Mouse (Mus musculus) embryonic facial prominence, embryonic 10.5 days (tissue): ENCODE measurements around the gene Eps8. TPM values are rescaled to one million over a fixed set of nuclear protein-coding genes. Genes with fewer than 3 reads are reported as not detected.

Source experiments
- DNase-seq: peaks from one replicate; pipeline ENCODE4 v3.0.0-alpha.2; 2017; ENCODE audit warnings: low spot score
- H3K27ac ChIP-seq: fragments of 300-500 bp; sonication (generic); replicated peaks from 2 replicates; pipeline ENCODE4 v1.5.1; 2016; ENCODE audit warnings: mild to moderate bottlenecking
- H3K27me3 ChIP-seq: fragments of 300-500 bp; sonication (generic); replicated peaks from 2 replicates; pipeline ENCODE4 v1.6.1; 2016; ENCODE audit warnings: low read depth, mild to moderate bottlenecking; ENCODE audit not compliant: poor library complexity, severe bottlenecking
- H3K36me3 ChIP-seq: fragments of 300-500 bp; sonication (generic); replicated peaks from 2 replicates; pipeline ENCODE4 v1.6.1; 2016; ENCODE audit warnings: mild to moderate bottlenecking, moderate library complexity
- H3K4me1 ChIP-seq: fragments of 300-500 bp; sonication (generic); 2 replicates; pipeline ENCODE4 v1.6.1; 2016
- H3K4me3 ChIP-seq: fragments of 300-500 bp; sonication (generic); 2 replicates; pipeline ENCODE4 v1.5.1; 2016; ENCODE audit warnings: mild to moderate bottlenecking, moderate library complexity
- H3K9me3 ChIP-seq: fragments of 300-500 bp; sonication (generic); 2 replicates; pipeline ENCODE4 v1.6.1; 2016; ENCODE audit warnings: mild to moderate bottlenecking
- WGBS: fragments of 180-500 bp; shearing (Covaris S2); methylation state at CpG from one replicate; pipeline ENCODE4 v1.1.7; 2016; 5-methylcytosine and 5-hydroxymethylcytosine counted together
- polyA plus RNA-seq: library from polyadenylated mRNA; unstranded; fragments of >200 nt; fragmentation: Nextera tagmentation; extraction: Ambion mirVana; gene quantifications from 2 replicates; pipeline ENCODE4 v1.2.1, GENCODE M21; 2016

Eps8 gene
- polyA plus RNA-seq: 7.4 and 8.2 TPM in 2 replicates

GRCm38 (mm10) chr6:137654776-137655175 lies at the start of gene Eps8:
TSS of gene Eps8 (minus strand) at chr6:137654876.
- no peaks in the 10 kb centered on the region for H3K36me3 ChIP-seq
- H3K4me1 ChIP-seq: no peaks in the 10 kb centered on the region
- peaks cover 2% of the 10 kb centered on the region; the same call in 1 of the 2 replicates for H3K27me3 ChIP-seq
- H3K27ac ChIP-seq: no peak within 1 kb of the TSS
- H3K4me3 ChIP-seq: no peak within 1 kb of the TSS
- DNase-seq: no peak
- peaks cover 4% of the 10 kb centered on the region; the same call in 1 of the 2 replicates for H3K9me3 ChIP-seq
- WGBS: 79% methylated on average over 2 of the region's 2 CpGs

GRCm38 (mm10) chr6:137703431-137703830 lies 48.8 kb upstream of the Eps8 start:
- WGBS: 85% methylated on average over 7 of the region's 7 CpGs
- no peak overlapping the region for H3K27ac ChIP-seq
- no peaks in the 10 kb centered on the region for H3K9me3 ChIP-seq
- H3K4me1 ChIP-seq: no peaks in the 10 kb centered on the region
- H3K4me3 ChIP-seq: no peak overlapping the region
- no peak for DNase-seq
- no peaks in the 10 kb centered on the region for H3K36me3 ChIP-seq
- H3K27me3 ChIP-seq: no peaks in the 10 kb centered on the region

- WGBS: 87% methylated on average over 4 of the region's 4 CpGs
- Histone ChIP-seq H3K4me1 (no peaks in the 10 kb centered on the region), H3K4me3 (no peak overlapping the region), H3K36me3 (no peaks in the 10 kb centered on the region), H3K9me3 (no peaks in the 10 kb centered on the region), H3K27me3 (no peaks in the 10 kb centered on the region), H3K27ac (no peak overlapping the region)
- DNase-seq: no peak
Observed at GRCm38 (mm10) chr6:137702918-137703317, 48.2 kb upstream of the Eps8 start.

- no peak for DNase-seq
- Histone ChIP-seq H3K4me3 (no peak overlapping the region), H3K36me3 (no peaks in the 10 kb centered on the region), H3K27me3 (no peaks in the 10 kb centered on the region), H3K4me1 (no peaks in the 10 kb centered on the region), H3K27ac (no peak overlapping the region), H3K9me3 (no peaks in the 10 kb centered on the region)
- 90% methylated on average over 3 of the region's 3 CpGs for WGBS
Observed at GRCm38 (mm10) chr6:137702186-137702585, 47.5 kb upstream of the Eps8 start.

GRCm38 (mm10) chr6:137699434-137699833 lies 44.8 kb upstream of the Eps8 start:
- DNase-seq: no peak
- no peak overlapping the region for H3K4me3 ChIP-seq
- H3K4me1 ChIP-seq: 0 out of 2 replicates have a peak, but pooled peaks cover 2% of the 10 kb centered on the region
- H3K27ac ChIP-seq: no peak overlapping the region
- no peaks in the 10 kb centered on the region for H3K36me3 ChIP-seq
- H3K9me3 ChIP-seq: no peaks in the 10 kb centered on the region
- no peaks in the 10 kb centered on the region for H3K27me3 ChIP-seq
- WGBS: 88% methylated on average over 7 of the region's 7 CpGs

- H3K9me3 ChIP-seq: no peaks in the 10 kb centered on the region
- H3K27me3 ChIP-seq: no peaks in the 10 kb centered on the region
- 74% methylated on average over 8 of the region's 8 CpGs for WGBS
- no peak overlapping the region for H3K27ac ChIP-seq
- DNase-seq: no peak
- no peak overlapping the region for H3K4me3 ChIP-seq
- 0 out of 2 replicates have a peak, but pooled peaks cover 2% of the 10 kb centered on the region for H3K4me1 ChIP-seq
- H3K36me3 ChIP-seq: no peaks in the 10 kb centered on the region
Observed at GRCm38 (mm10) chr6:137696445-137697204, 41.9 kb upstream of the Eps8 start.

GRCm38 (mm10) chr6:137695046-137695445 lies 40.4 kb upstream of the Eps8 start:
- WGBS: 91% methylated on average over 8 of the region's 8 CpGs
- 0 out of 2 replicates have a peak, but pooled peaks cover 2% of the 10 kb centered on the region for H3K4me1 ChIP-seq
- no peaks in the 10 kb centered on the region for H3K27me3 ChIP-seq
- H3K9me3 ChIP-seq: no peaks in the 10 kb centered on the region
- no peak overlapping the region for H3K4me3 ChIP-seq
- no peak for DNase-seq
- no peak overlapping the region for H3K27ac ChIP-seq
- no peaks in the 10 kb centered on the region for H3K36me3 ChIP-seq

- Histone ChIP-seq H3K27ac (no peak overlapping the region), H3K27me3 (no peaks in the 10 kb centered on the region), H3K9me3 (no peaks in the 10 kb centered on the region), H3K36me3 (no peaks in the 10 kb centered on the region), H3K4me3 (no peak overlapping the region), H3K4me1 (0 out of 2 replicates have a peak, but pooled peaks cover 2% of the 10 kb centered on the region)
- no peak for DNase-seq
- WGBS: 84% methylated on average over 2 of the region's 2 CpGs
Observed at GRCm38 (mm10) chr6:137694310-137694709, 39.6 kb upstream of the Eps8 start.

GRCm38 (mm10) chr6:137690550-137691119 lies 36.0 kb upstream of the Eps8 start:
- no peak overlapping the region for H3K4me3 ChIP-seq
- no peak overlapping the region for H3K27ac ChIP-seq
- WGBS: 78% methylated on average over 2 of the region's 2 CpGs
- H3K27me3 ChIP-seq: no peaks in the 10 kb centered on the region
- no peak for DNase-seq
- H3K9me3 ChIP-seq: no peaks in the 10 kb centered on the region
- no peaks in the 10 kb centered on the region for H3K4me1 ChIP-seq
- no peaks in the 10 kb centered on the region for H3K36me3 ChIP-seq

- WGBS: 84% methylated on average over 11 of the region's 11 CpGs
- Histone ChIP-seq H3K4me3 (no peak overlapping the region), H3K36me3 (no peaks in the 10 kb centered on the region), H3K27me3 (no peaks in the 10 kb centered on the region), H3K4me1 (no peaks in the 10 kb centered on the region), H3K27ac (no peak overlapping the region), H3K9me3 (no peaks in the 10 kb centered on the region)
- DNase-seq: no peak
Observed at GRCm38 (mm10) chr6:137688506-137689105, 33.9 kb upstream of the Eps8 start.

GRCm38 (mm10) chr6:137688079-137688478 lies 33.4 kb upstream of the Eps8 start:
- Histone ChIP-seq H3K4me3 (no peak overlapping the region), H3K27ac (no peak overlapping the region), H3K36me3 (no peaks in the 10 kb centered on the region), H3K27me3 (no peaks in the 10 kb centered on the region), H3K9me3 (no peaks in the 10 kb centered on the region), H3K4me1 (no peaks in the 10 kb centered on the region)
- WGBS: 90% methylated on average over 3 of the region's 3 CpGs
- DNase-seq: no peak

- 90% methylated on average over 5 of the region's 5 CpGs for WGBS
- no peaks in the 10 kb centered on the region for H3K36me3 ChIP-seq
- no peak overlapping the region for H3K4me3 ChIP-seq
- DNase-seq: no peak
- no peaks in the 10 kb centered on the region for H3K27me3 ChIP-seq
- H3K27ac ChIP-seq: no peak overlapping the region
- H3K4me1 ChIP-seq: no peaks in the 10 kb centered on the region
- no peaks in the 10 kb centered on the region for H3K9me3 ChIP-seq
Observed at GRCm38 (mm10) chr6:137687667-137688066, 33.0 kb upstream of the Eps8 start.

GRCm38 (mm10) chr6:137682629-137683028 lies 28.0 kb upstream of the Eps8 start:
- Histone ChIP-seq H3K27ac (no peak overlapping the region), H3K27me3 (no peaks in the 10 kb centered on the region), H3K4me1 (no peaks in the 10 kb centered on the region), H3K36me3 (no peaks in the 10 kb centered on the region), H3K9me3 (no peaks in the 10 kb centered on the region), H3K4me3 (no peak overlapping the region)
- no peak for DNase-seq
- 88% methylated on average over 2 of the region's 2 CpGs for WGBS
